ENCODE assay signal across 8 mouse cellular contexts in the genomic region with DNA sequence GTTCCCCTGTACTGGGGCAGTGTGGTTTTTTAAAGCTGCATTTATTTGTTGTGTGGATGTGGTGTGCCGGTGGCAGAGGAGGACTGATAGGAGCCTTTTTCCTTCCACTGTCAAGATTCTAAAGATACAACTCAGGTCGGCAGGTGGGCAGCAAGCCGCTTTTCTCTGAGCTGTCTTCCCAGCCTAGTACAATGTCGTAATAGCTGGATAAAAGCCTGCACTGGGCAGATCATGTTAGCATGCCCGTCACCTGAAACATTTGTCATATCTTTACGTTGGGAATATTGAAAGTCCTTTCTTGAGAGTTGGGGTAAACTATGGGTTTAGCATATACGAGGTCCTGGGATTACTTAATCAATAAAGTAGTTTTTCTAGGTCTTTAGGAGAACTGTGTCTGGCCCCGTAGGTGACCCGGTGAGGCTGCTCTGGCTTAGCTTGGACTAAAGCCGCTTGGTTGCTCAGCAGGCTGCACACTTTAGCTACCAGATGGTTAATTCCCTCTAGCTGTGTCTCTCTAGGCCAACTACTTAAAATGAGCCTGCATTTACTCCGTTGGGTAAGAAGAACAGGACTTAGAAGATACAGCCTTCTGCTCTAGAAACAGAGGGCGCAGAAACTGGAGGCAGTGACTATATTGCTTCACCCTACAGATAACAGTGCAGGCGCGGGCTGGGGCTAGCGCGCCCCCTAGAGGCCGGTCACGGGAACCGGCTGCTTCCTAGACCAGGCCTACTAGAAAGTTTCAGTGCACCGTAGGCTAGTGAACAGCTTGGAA. TPM values are rescaled to one million over a fixed set of nuclear protein-coding genes. Genes with fewer than 3 reads are reported as not detected.
DNase-seq lines count a peak whose midpoint lies in the region; ATAC-seq and TF ChIP-seq lines count a peak whose summit lies in the region.

No protein-coding gene starts in this region.

- H3K4me1 ChIP-seq in liver, adult 2 months (ENCODE audit: control insufficient read depth, insufficient read depth, low read length): no peaks in the 10 kb centered on the region
- no peaks in the 10 kb centered on the region for H3K4me1 ChIP-seq in stomach, embryonic 15.5 days

- H3K27me3 ChIP-seq in liver, adult 2 months (ENCODE audit: control insufficient read depth, insufficient read depth, low read length): no peaks in the 10 kb centered on the region
- no peaks in the 10 kb centered on the region for H3K27me3 ChIP-seq in stomach, embryonic 15.5 days (replicated peaks)

- H3K4me3 ChIP-seq in liver, adult 2 months (ENCODE audit: insufficient read depth, low read depth, low read length): no peak overlapping the region
- H3K4me3 ChIP-seq in stomach, embryonic 15.5 days (replicated peaks): no peak overlapping the region

- no peak for TF ChIP-seq POLR2A in liver, adult 2 months (IDR thresholded peaks at IDR 0.05; ENCODE audit: extremely low read depth, insufficient read depth, low read length)

- no peak overlapping the region for H3K4me2 ChIP-seq in stomach, embryonic 15.5 days

- 34% methylated on average over 20 of the region's 20 CpGs for WGBS in liver, adult 2 months
- 41% methylated on average over 20 of the region's 20 CpGs for WGBS in stomach, embryonic 15.5 days

- no peak overlapping the region for H3K27ac ChIP-seq in liver, adult 2 months (replicated peaks; ENCODE audit: insufficient read depth, low read depth, low read length)
- no peak overlapping the region for H3K27ac ChIP-seq in stomach, embryonic 15.5 days

- no peaks in the 10 kb centered on the region for H3K9me3 ChIP-seq in stomach, embryonic 15.5 days

- H3K79me2 ChIP-seq in liver, adult 2 months (ENCODE audit: control insufficient read depth, insufficient read depth, low read length): no peaks in the 10 kb centered on the region

- TF ChIP-seq CTCF in liver, adult 2 months (IDR thresholded peaks at IDR 0.05; ENCODE audit: low read depth, low read length): peak; percentile 95

- no peaks in the 10 kb centered on the region for H3K36me3 ChIP-seq in liver, adult 2 months (ENCODE audit: control insufficient read depth, insufficient read depth, low read length)
- H3K36me3 ChIP-seq in stomach, embryonic 15.5 days: no peaks in the 10 kb centered on the region

- peak; percentile 74 for DNase-seq in 3134 (ENCODE audit: extremely low read depth, insufficient read length, low spot score)
- peak; percentile 75 to 90 for DNase-seq in adrenal gland, adult (ENCODE audit: inconsistent age in 2 of 2, low spot score in 1 of 2)
- peak; percentile 76 for DNase-seq in embryo, embryonic 11 days
- peak; percentile 71 to 73 for DNase-seq in gastrocnemius, postnatal 4 days (ENCODE audit: low spot score in 2 of 2)
- DNase-seq in kidney, adult 8-10 months: peak; percentile 29 to 67
- DNase-seq in liver, adult 2 months (ENCODE audit: extremely low read depth, low read depth, low spot score): peak; percentile 70
- peak; percentile 78 for DNase-seq in neural tube, embryonic 10.5 days (ENCODE audit: extremely low spot score, low spot score)

- no peak overlapping the region for H3K9ac ChIP-seq in liver, adult 2 months (ENCODE audit: low read depth, low read length)
- H3K9ac ChIP-seq in stomach, embryonic 15.5 days: no peak overlapping the region

- peak; percentile 73 for ATAC-seq in stomach, embryonic 15.5 days (ENCODE audit: insufficient read depth, low FRiP score, low read depth)

RNA-seq across cellular contexts. Expression of gene Kpna3, which starts 58.2 kb away (rescaled TPM):
- total RNA-seq in gastrocnemius, postnatal 4 days (2021): 10 to 100 TPM; 73.7 to 78.7 TPM
- total RNA-seq in liver, adult 2 months (2014; rRNA removed): 24.7 and 24.9 TPM in 2 replicates
- 5.1 and 5.7 TPM in 2 replicates for polyA plus RNA-seq in liver, adult 2 months (2012; rRNA removed)
- 41.1 and 44.9 TPM in 2 replicates for polyA plus RNA-seq in stomach, embryonic 15.5 days (2015; fragmentation: Nextera tagmentation; extraction: Ambion mirVana)

RNA-seq across cellular contexts. Expression of gene Spryd7, which starts 58.8 kb away (rescaled TPM):
- 10 to 100 TPM; 22.3 to 29.5 TPM for total RNA-seq in gastrocnemius, postnatal 4 days (2021)
- total RNA-seq in liver, adult 2 months (2014; rRNA removed): 19.5 and 20.7 TPM in 2 replicates
- polyA plus RNA-seq in liver, adult 2 months (2012; rRNA removed): 15.1 and 17.5 TPM in 2 replicates
- 21.3 and 24.3 TPM in 2 replicates for polyA plus RNA-seq in stomach, embryonic 15.5 days (2015; fragmentation: Nextera tagmentation; extraction: Ambion mirVana)
